Mouse (Mus musculus) adrenal gland, postnatal 4 days (tissue): Measurements from ENCODE around the gene Aldh16a1. TPM values are rescaled to one million over a fixed set of nuclear protein-coding genes. Genes with fewer than 3 reads are reported as not detected.
"Not testable (repeated sequence)": the region's sequence is repeated elsewhere in the genome, so short reads cannot be mapped to it uniquely, and the experiment has no call there.

Experiments
- DNase-seq, 2 experiments: peaks; one replicate each; pipeline ENCODE4 v3.0.0; 2021 to 2022; ENCODE audit warnings: low spot score in 2 of 2, mixed read lengths in 2 of 2
- total RNA-seq, 2 experiments: library from RNA; stranded (reverse); gene quantifications; 2 replicates each; pipeline ENCODE4 v1.2.3; 2021

The Aldh16a1 gene
- total RNA-seq, 2 experiments from 2014 or later = 76.4 to 90.1 TPM

DNA sequence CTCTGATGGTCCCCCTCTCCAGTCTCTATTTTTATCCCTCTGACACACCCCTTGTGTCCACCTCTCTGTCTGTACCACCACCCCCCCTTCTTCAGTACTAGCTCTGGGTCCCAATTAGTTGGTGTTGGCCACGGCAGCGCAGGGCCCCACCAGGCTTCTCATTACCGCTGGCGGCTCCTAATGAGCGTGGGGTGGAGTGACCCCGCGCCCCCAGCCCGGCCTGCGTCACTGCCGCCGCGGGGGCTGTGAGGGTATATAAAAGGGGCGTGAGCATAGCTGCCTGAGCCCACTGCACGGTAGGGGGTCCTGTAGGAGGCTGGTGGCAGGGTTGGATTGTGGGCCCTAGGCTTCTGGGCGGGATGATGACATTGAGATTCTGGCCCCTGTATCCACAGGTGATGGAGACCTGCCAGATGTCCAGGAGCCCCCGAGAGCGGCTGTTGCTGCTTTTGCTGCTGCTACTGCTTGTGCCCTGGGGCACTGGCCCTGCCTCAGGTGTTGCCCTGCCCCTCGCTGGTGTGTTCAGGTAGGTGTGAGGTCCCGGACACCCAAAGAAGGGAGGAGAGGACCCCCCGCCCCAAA is 26.6 kb upstream of the Aldh16a1 start, which contains the start of gene Pth2:
TSS of gene Pth2 (plus strand) at position 100 of the 582 bp plus-strand sequence.
- DNase-seq = no peak

- DNase-seq = no peak
Measured at GRCm38 (mm10) chr7:45179469-45179868, 25.1 kb upstream of the Aldh16a1 start, which contains the start of gene Gfy. TSS of gene Gfy (minus strand) at chr7:45179569.

GRCm38 (mm10) chr7:45178550-45178949 is 24.2 kb upstream of the Aldh16a1 start:
- no peak for DNase-seq

GRCm38 (mm10) chr7:45176356-45176755 is 22.0 kb upstream of the Aldh16a1 start:
- no peak for DNase-seq

DNA sequence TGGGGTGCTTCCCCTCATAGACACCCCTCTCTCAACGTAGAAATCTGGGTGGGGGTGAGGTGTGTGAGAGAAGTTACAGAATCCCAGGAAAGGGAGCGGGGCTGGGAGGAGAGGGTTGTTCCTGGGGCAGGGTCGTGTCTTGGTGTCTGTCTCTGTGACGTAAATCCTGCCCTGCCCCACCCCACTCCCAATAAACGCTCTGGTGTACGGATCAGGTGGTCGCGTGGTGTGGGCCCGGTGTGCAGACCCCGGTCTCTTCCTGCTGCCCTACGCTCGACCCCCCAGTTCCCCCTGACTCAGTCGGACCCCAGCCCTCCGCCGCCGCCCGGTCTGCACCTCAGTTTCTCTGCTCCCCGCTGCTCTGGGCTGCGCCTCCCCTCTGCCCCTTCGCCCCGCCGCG is 21.5 kb upstream of the Aldh16a1 start:
- DNase-seq = no peak

- no peak for DNase-seq
Measured at GRCm38 (mm10) chr7:45175398-45175797, 21.0 kb upstream of the Aldh16a1 start.

DNA sequence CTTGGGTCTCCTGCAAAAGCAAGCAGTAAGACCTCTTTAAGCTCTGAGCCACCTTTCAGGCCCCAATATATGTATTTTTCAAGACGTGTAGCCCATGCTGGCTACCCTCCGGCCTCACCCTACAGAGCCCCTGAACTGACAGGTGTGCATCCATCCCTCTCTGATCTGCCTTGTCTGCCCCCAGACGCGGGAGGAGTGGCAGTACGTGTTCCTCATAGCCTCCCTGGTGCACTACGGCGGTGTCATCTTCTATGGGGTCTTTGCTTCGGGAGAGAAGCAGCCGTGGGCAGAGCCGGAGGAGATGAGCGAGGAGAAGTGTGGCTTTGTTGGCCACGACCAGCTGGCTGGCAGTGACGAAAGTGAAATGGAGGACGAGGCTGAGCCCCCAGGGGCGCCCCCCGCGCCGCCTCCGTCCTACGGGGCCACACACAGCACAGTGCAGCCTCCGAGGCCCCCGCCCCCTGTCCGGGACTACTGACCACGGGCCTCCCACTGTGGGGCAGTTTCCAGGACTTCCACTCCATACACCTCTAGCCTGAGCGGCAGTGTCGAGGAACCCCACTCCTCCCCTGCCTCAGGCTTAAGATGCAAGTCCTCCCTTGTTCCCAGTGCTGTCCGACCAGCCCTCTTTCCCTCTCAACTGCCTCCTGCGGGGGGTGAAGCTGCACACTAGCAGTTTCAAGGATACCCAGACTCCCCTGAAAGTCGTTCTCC is 20.3 kb upstream of the Aldh16a1 start:
- DNase-seq = no peak

GRCm38 (mm10) chr7:45173772-45174171 is 19.4 kb upstream of the Aldh16a1 start:
- not testable (repeated sequence) for DNase-seq

DNA sequence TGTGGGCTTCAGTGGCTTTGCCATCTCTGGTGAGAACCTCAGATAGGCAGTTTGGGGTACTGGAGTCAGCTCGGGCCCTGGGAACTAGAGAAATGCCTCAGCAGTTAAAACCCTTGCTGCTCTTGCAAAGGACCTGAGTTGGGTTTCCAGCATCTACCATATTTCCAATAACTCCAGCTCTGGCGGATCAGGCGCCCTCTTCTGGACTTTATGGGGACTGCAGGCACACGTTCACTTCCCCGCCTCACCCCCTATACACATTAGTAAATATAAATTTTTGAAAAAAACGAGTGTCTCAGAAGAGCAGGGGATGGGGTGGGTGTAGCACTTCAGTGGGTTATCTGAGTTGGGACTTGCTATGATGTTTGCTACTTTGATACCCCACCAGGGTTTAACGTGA is 18.6 kb upstream of the Aldh16a1 start:
- no peak for DNase-seq

- no peak for DNase-seq
Measured at GRCm38 (mm10) chr7:45169495-45169894, 15.1 kb upstream of the Aldh16a1 start.

DNA sequence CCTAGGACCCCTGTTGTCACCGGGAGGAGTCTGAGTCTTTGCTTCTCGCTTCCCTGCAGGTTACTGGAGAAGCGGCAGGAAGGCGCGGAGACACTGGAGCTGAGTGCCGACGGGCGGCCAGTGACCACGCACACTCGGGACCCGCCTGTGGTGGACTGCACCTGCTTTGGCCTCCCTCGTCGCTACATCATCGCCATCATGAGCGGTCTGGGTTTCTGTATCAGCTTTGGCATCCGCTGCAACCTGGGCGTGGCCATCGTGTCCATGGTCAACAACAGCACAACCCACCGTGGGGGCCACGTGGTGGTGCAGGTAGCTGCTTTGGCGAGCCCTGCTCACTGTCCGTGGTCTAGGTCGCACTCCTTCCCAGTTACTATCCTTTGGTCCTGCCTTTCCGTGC is 14.3 kb upstream of the Aldh16a1 start:
- no peak for DNase-seq

- DNase-seq = no peak
Measured at GRCm38 (mm10) chr7:45167761-45168445, 13.5 kb upstream of the Aldh16a1 start.

- DNase-seq = no peak
Measured at GRCm38 (mm10) chr7:45166950-45167401, 12.6 kb upstream of the Aldh16a1 start.

- no peak for DNase-seq
Measured at GRCm38 (mm10) chr7:45165701-45166100, 11.3 kb upstream of the Aldh16a1 start.

DNA sequence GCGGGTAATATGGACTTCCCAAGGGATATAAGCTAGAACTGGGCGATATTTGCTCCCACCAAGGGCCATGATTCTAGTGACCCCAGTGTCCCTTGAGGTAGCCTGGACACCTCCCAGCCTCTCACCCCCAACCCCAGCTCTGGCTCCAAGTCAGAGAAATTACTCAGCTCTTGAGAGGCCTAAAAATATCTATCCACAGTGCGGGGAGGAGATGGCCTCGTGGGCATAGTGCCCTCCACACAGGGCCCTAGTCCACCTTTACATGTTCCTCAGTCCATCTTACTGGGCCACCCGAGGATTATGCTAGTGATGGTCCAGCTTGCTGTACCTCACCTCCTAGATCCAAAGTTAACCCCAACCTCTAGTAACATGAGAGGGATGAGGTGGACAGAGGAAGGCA is 10.4 kb upstream of the Aldh16a1 start:
- DNase-seq = no peak

DNA sequence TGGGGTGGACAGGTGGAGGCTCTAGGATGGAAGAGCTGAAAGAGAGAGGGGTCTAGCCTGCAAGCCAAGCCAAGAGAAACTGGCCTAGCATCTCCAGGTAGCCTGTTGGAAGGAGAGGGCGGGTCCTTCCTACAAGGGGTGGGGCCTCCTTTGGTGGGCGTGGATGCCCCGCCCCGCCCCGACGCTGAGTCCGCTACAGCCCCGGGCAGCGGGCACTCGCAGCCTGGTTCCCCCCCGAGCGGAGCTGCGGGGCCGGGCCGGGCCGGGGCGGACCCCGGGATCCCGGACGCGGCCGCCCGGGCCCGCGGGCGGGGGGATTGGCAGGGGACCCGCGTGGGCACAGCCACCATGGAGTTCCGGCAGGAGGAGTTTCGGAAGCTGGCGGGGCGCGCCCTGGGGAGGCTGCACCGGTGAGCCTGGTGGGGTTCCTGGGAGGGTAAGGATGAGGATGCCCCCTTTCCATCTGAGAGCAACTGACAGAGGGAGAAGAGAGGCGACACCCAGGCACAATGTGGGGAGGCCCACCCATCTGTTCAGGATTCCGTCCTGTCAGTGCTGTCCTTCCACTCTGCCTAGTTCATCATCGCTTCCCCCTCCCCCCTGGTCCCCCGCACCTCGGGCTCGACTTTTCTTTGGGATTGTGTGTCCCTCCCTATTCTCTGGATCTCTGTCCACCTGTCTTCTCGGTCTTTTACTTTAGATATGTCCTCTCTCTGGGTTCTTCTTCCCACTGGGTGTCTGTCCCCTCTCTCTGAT is 9.5 kb upstream of the Aldh16a1 start, which contains the start of gene Slc17a7:
TSS of gene Slc17a7 (plus strand) at position 215 of the 756 bp plus-strand sequence.
- DNase-seq = no peak

DNA sequence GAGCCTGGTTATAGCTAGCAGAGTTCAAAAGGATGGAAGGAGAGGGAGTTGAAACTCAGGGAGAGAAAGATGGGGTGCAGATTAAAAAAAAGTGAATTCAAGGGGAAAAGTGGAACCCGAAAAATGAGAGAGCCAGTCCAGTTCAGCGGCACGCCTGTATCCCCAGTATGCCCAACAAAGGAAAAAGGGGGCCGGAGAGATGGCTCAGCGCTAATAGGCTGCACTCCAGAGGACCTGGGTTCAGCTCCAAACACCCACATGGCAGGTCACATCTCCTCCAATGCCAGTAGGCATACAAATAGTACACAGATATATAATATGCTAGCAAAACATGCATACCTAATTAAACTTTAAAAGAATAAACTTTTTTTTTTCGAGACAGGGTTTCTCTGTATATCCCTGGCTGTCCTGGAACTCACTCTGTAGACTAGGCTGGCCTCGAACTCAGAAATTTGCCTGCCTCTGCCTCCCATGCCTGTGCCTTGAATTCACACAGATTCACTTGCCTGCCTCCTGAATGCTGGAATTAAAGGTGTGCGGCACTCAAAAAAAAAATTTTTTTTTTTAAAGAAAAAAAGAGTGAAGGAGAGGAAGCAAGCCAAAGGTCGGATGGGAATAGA is 8.7 kb upstream of the Aldh16a1 start:
- no peak for DNase-seq

DNA sequence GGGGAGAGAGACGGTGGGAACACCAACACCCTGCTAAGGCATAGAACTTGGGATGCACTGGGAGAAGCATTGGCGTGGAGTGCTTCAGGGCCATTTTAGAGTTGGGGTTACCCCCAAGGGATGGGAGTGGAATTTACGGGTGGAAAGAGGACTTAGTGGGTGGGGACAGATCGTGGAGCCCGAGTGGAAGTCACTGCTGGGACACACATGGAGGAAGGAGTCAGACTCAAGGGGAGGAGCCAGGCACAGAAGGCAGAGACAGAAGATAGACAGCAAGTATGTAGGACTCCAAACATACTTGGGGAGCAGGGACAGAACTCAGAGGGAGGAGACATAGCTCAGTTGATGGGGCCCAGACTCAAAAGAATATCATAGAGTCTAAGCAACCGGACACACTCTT is 8.2 kb upstream of the Aldh16a1 start:
- no peak for DNase-seq

- DNase-seq = peak; percentile 68 to 72
Measured at GRCm38 (mm10) chr7:45161612-45162473, 7.5 kb upstream of the Aldh16a1 start.

GRCm38 (mm10) chr7:45160866-45161265 is 6.5 kb upstream of the Aldh16a1 start:
- no peak for DNase-seq
